Mouse (Mus musculus): ENCODE results near the gene Tubb4b. TPM values are rescaled to one million over a fixed set of nuclear protein-coding genes. Genes with fewer than 3 reads are reported as not detected.

The Tubb4b gene
- polyA plus RNA-seq, 1 experiment = 647 TPM

DNA sequence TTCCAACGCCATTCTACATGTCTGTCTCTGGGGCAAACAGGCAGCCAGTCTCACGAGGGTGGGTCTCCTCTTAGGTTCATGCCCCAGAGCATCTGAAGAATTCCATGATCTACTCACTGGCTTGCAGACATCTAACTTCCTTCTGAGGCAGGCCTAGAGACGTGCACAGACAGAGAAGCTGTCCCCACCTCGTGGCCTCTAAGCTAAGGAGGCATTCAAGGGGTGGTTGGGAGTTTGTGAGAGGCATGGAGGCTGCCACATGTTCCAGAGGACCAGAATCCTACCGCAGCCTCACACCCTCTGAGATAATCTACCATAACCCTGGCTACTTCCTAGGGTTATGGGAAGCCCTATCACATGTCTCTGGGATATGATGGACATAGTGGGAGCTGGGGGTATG is 30.5 kb downstream of the Tubb4b start:
- no peaks in the 10 kb centered on the region for H3K27me3 ChIP-seq (ENCODE audit: control insufficient read depth, insufficient read depth, low read length)
- no peak for DNase-seq
- no peak overlapping the region for H3K4me3 ChIP-seq (replicated peaks; ENCODE audit: insufficient read depth, low read depth, low read length)
- 77% methylated on average over 5 of the region's 5 CpGs for WGBS
- H3K27ac ChIP-seq (ENCODE audit: insufficient read depth, low read length) = no peak overlapping the region
- no peak for TF ChIP-seq CTCF (IDR thresholded peaks at IDR 0.05; ENCODE audit: borderline replicate concordance, insufficient read depth, low read depth, low read length)
- no peak for TF ChIP-seq POLR2A (IDR thresholded peaks at IDR 0.05; ENCODE audit: borderline replicate concordance, insufficient read depth, low read length)
- H3K4me1 ChIP-seq (ENCODE audit: control insufficient read depth, insufficient read depth, low read length) = peaks cover 3% of the 10 kb centered on the region; the same call in 1 of the 2 replicates

DNA sequence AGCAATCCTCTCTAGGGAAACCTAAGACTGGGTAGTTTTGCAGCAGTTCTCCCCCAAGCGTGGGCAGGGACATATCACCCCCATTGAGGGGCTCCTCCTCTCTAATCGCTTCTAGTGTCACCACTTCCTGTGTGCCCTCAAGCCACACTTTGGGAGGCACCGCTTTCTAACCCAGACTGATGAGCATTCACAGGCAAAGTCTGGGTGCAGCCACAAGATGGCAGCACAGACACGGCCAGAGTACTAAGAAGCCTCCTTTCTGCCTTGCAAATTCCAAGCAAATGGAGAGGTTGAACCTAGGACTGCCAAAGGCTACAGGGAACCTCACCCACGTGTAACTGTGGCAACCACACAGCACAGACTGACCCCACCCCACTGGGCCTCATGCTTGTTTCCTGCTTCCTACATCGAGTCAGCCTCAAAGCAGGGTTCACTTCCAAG is 31.2 kb downstream of the Tubb4b start:
- no peak overlapping the region for H3K4me3 ChIP-seq (replicated peaks; ENCODE audit: insufficient read depth, low read depth, low read length)
- WGBS = under 1% methylated on average over 6 of the region's 6 CpGs
- H3K27me3 ChIP-seq (ENCODE audit: control insufficient read depth, insufficient read depth, low read length) = no peaks in the 10 kb centered on the region
- H3K27ac ChIP-seq (ENCODE audit: insufficient read depth, low read length) = no peak overlapping the region
- peaks cover 3% of the 10 kb centered on the region; the same call in 1 of the 2 replicates for H3K4me1 ChIP-seq (ENCODE audit: control insufficient read depth, insufficient read depth, low read length)
- DNase-seq = peak; percentile 84 to 87
- no peak for TF ChIP-seq POLR2A (IDR thresholded peaks at IDR 0.05; ENCODE audit: borderline replicate concordance, insufficient read depth, low read length)
- TF ChIP-seq CTCF (IDR thresholded peaks at IDR 0.05; ENCODE audit: borderline replicate concordance, insufficient read depth, low read depth, low read length) = peak; percentile 97

DNA sequence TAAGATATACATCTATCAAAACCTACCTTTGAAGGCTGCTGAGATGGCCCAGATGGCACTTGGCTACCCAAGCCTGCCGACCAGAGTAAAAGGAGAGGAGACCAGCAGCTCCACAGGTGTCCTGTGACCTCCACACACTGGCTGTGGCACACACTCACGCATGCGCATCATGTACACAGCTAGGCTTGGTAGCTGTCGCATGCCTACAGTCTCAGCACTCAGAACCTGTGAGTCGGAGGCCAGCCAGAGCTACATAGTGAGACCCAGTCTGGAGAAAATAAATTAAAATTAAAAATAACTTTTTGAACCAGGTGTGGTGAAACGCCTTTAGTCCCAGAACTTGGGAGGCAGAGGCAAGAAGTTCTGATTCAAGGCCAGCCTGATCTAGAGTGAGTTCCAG is 36.7 kb downstream of the Tubb4b start:
- Histone ChIP-seq H3K4me1 (ENCODE audit: control insufficient read depth, insufficient read depth, low read length) (no peaks in the 10 kb centered on the region), H3K4me3 (replicated peaks; ENCODE audit: insufficient read depth, low read depth, low read length) (no peak overlapping the region), H3K27ac (ENCODE audit: insufficient read depth, low read length) (no peak overlapping the region), H3K27me3 (ENCODE audit: control insufficient read depth, insufficient read depth, low read length) (no peaks in the 10 kb centered on the region)
- 78% methylated on average over 6 of the region's 6 CpGs for WGBS
- TF ChIP-seq POLR2A (IDR thresholded peaks at IDR 0.05; ENCODE audit: borderline replicate concordance, insufficient read depth, low read length) = no peak
- no peak for TF ChIP-seq CTCF (IDR thresholded peaks at IDR 0.05; ENCODE audit: borderline replicate concordance, insufficient read depth, low read depth, low read length)
- DNase-seq = no peak

GRCm38 (mm10) chr2:25186575-25186930 is 37.9 kb downstream of the Tubb4b start:
- no peak for DNase-seq
- Histone ChIP-seq H3K27me3 (ENCODE audit: control insufficient read depth, insufficient read depth, low read length) (no peaks in the 10 kb centered on the region; the same call in 1 of the 2 replicates), H3K4me1 (ENCODE audit: control insufficient read depth, insufficient read depth, low read length) (no peaks in the 10 kb centered on the region), H3K4me3 (replicated peaks; ENCODE audit: insufficient read depth, low read depth, low read length) (no peak overlapping the region), H3K27ac (ENCODE audit: insufficient read depth, low read length) (no peak overlapping the region)
- no peak for TF ChIP-seq POLR2A (IDR thresholded peaks at IDR 0.05; ENCODE audit: borderline replicate concordance, insufficient read depth, low read length)
- TF ChIP-seq CTCF (IDR thresholded peaks at IDR 0.05; ENCODE audit: borderline replicate concordance, insufficient read depth, low read depth, low read length) = no peak
- 56% methylated on average over 5 of the region's 5 CpGs for WGBS

- Histone ChIP-seq H3K4me1 (ENCODE audit: control insufficient read depth, insufficient read depth, low read length) (no peaks in the 10 kb centered on the region), H3K27me3 (ENCODE audit: control insufficient read depth, insufficient read depth, low read length) (no peaks in the 10 kb centered on the region; the same call in 1 of the 2 replicates), H3K27ac (ENCODE audit: insufficient read depth, low read length) (no peak overlapping the region), H3K4me3 (replicated peaks; ENCODE audit: insufficient read depth, low read depth, low read length) (no peak overlapping the region)
- DNase-seq = peak in 1 of 2 experiments; percentile 33
- 6% methylated on average over 64 of the region's 64 CpGs for WGBS
- no peak for TF ChIP-seq POLR2A (IDR thresholded peaks at IDR 0.05; ENCODE audit: borderline replicate concordance, insufficient read depth, low read length)
- TF ChIP-seq CTCF (IDR thresholded peaks at IDR 0.05; ENCODE audit: borderline replicate concordance, insufficient read depth, low read depth, low read length) = no peak
Measured at GRCm38 (mm10) chr2:25185625-25186574, 38.6 kb downstream of the Tubb4b start.

GRCm38 (mm10) chr2:25184496-25184895 is 40.0 kb downstream of the Tubb4b start:
- 90% methylated on average over 7 of the region's 7 CpGs for WGBS
- H3K27ac ChIP-seq (ENCODE audit: insufficient read depth, low read length) = no peak overlapping the region
- no peak for DNase-seq

GRCm38 (mm10) chr2:25183336-25183735 is 41.2 kb downstream of the Tubb4b start:
- Histone ChIP-seq H3K27ac (ENCODE audit: insufficient read depth, low read length) (no peak overlapping the region), H3K27me3 (ENCODE audit: control insufficient read depth, insufficient read depth, low read length) (no peaks in the 10 kb centered on the region; the same call in 1 of the 2 replicates), H3K4me3 (replicated peaks; ENCODE audit: insufficient read depth, low read depth, low read length) (no peak overlapping the region), H3K4me1 (ENCODE audit: control insufficient read depth, insufficient read depth, low read length) (no peaks in the 10 kb centered on the region)
- 85% methylated on average over 2 of the region's 2 CpGs for WGBS
- TF ChIP-seq CTCF (IDR thresholded peaks at IDR 0.05; ENCODE audit: borderline replicate concordance, insufficient read depth, low read depth, low read length) (no peak), POLR2A (IDR thresholded peaks at IDR 0.05; ENCODE audit: borderline replicate concordance, insufficient read depth, low read length) (no peak)
- no peak for DNase-seq

More at GRCm38 (mm10) chr2:25184496-25184895, 40.0 kb downstream of the Tubb4b start:
- H3K4me1 ChIP-seq (ENCODE audit: control insufficient read depth, insufficient read depth, low read length) = no peaks in the 10 kb centered on the region
- no peaks in the 10 kb centered on the region; the same call in 1 of the 2 replicates for H3K27me3 ChIP-seq (ENCODE audit: control insufficient read depth, insufficient read depth, low read length)
- H3K4me3 ChIP-seq (replicated peaks; ENCODE audit: insufficient read depth, low read depth, low read length) = no peak overlapping the region
- TF ChIP-seq CTCF (IDR thresholded peaks at IDR 0.05; ENCODE audit: borderline replicate concordance, insufficient read depth, low read depth, low read length) (no peak), POLR2A (IDR thresholded peaks at IDR 0.05; ENCODE audit: borderline replicate concordance, insufficient read depth, low read length) (no peak)

GRCm38 (mm10) chr2:25182664-25183063 is 41.8 kb downstream of the Tubb4b start:
- peaks cover 2% of the 10 kb centered on the region for H3K4me1 ChIP-seq (ENCODE audit: control insufficient read depth, insufficient read depth, low read length)
- 70% methylated on average over 6 of the region's 6 CpGs for WGBS
- H3K27ac ChIP-seq (ENCODE audit: insufficient read depth, low read length) = no peak overlapping the region

More at GRCm38 (mm10) chr2:25182664-25183063, 41.8 kb downstream of the Tubb4b start:
- TF ChIP-seq CTCF (IDR thresholded peaks at IDR 0.05; ENCODE audit: borderline replicate concordance, insufficient read depth, low read depth, low read length) = no peak
- TF ChIP-seq POLR2A (IDR thresholded peaks at IDR 0.05; ENCODE audit: borderline replicate concordance, insufficient read depth, low read length) = no peak
- Histone ChIP-seq H3K4me3 (replicated peaks; ENCODE audit: insufficient read depth, low read depth, low read length) (no peak overlapping the region), H3K27me3 (ENCODE audit: control insufficient read depth, insufficient read depth, low read length) (no peaks in the 10 kb centered on the region; the same call in 1 of the 2 replicates)
- DNase-seq = no peak

Measured in cerebellum, adult 2 months (tissue).